Mouse (Mus musculus): ENCODE results near the gene Krtap9-1. TPM values are rescaled to one million over a fixed set of nuclear protein-coding genes. Genes with fewer than 3 reads are reported as not detected.
"Not testable (repeated sequence)": the region's sequence is repeated elsewhere in the genome, so short reads cannot be mapped to it uniquely, and the experiment has no call there.

Krtap9-1 gene
- not detected in 2 replicates for polyA plus RNA-seq (2014; fragmentation: Nextera tagmentation; extraction: Ambion mirVana)

- H3K4me3 ChIP-seq (ENCODE audit: low read length); H3K4me2 ChIP-seq (replicated peaks; ENCODE audit: low read depth, low read length); H3K27me3 ChIP-seq (ENCODE audit: control insufficient read depth, insufficient read depth, low read length); H3K36me3 ChIP-seq (ENCODE audit: control insufficient read depth, insufficient read depth, low read length); ATAC-seq (ENCODE audit: low FRiP score, low TSS enrichment); H3K9me3 ChIP-seq (ENCODE audit: control insufficient read depth, low read length); H3K9ac ChIP-seq (ENCODE audit: low read depth, low read length); H3K4me1 ChIP-seq (ENCODE audit: control insufficient read depth, insufficient read depth, low read length); H3K27ac ChIP-seq (ENCODE audit: low read depth, low read length): not testable (repeated sequence)
- WGBS, result 67% methylated on average over 1 of the region's 1 CpGs
Measured at GRCm38 (mm10) chr11:99873089-99873488, at the start of gene Krtap9-1. Krtap9-1 (plus strand) TSS chr11:99873389.

- WGBS, result 83% methylated on average over 1 of the region's 1 CpGs
- Histone ChIP-seq H3K27ac (ENCODE audit: low read depth, low read length) (no peak within 1 kb of the TSS), H3K4me1 (ENCODE audit: control insufficient read depth, insufficient read depth, low read length) (no peaks in the 10 kb centered on the region), H3K4me3 (ENCODE audit: low read length) (no peak within 1 kb of the TSS), H3K27me3 (ENCODE audit: control insufficient read depth, insufficient read depth, low read length) (no peaks in the 10 kb centered on the region), H3K9me3 (ENCODE audit: control insufficient read depth, low read length) (no peaks in the 10 kb centered on the region), H3K4me2 (replicated peaks; ENCODE audit: low read depth, low read length) (no peak within 1 kb of the TSS), H3K36me3 (ENCODE audit: control insufficient read depth, insufficient read depth, low read length) (no peaks in the 10 kb centered on the region), H3K9ac (ENCODE audit: low read depth, low read length) (no peak within 1 kb of the TSS)
- no peak for ATAC-seq (ENCODE audit: low FRiP score, low TSS enrichment)
Measured at GRCm38 (mm10) chr11:99837966-99838365, 35.2 kb upstream of the Krtap9-1 start, which contains the start of gene 2300003K06Rik. 2300003K06Rik (minus strand) TSS chr11:99838066.

GRCm38 (mm10) chr11:99842185-99842584 lies 31.0 kb upstream of the Krtap9-1 start:
- Histone ChIP-seq H3K9ac (ENCODE audit: low read depth, low read length) (no peak overlapping the region), H3K36me3 (ENCODE audit: control insufficient read depth, insufficient read depth, low read length) (no peaks in the 10 kb centered on the region), H3K27ac (ENCODE audit: low read depth, low read length) (no peak overlapping the region), H3K9me3 (ENCODE audit: control insufficient read depth, low read length) (no peaks in the 10 kb centered on the region), H3K4me2 (replicated peaks; ENCODE audit: low read depth, low read length) (no peak overlapping the region), H3K4me1 (ENCODE audit: control insufficient read depth, insufficient read depth, low read length) (no peaks in the 10 kb centered on the region), H3K27me3 (ENCODE audit: control insufficient read depth, insufficient read depth, low read length) (no peaks in the 10 kb centered on the region), H3K4me3 (ENCODE audit: low read length) (no peak overlapping the region)
- WGBS, result 28% methylated on average over 1 of the region's 1 CpGs
- ATAC-seq (ENCODE audit: low FRiP score, low TSS enrichment), result no peak

GRCm38 (mm10) chr11:99846746-99847145 lies 26.4 kb upstream of the Krtap9-1 start:
- H3K9ac ChIP-seq (ENCODE audit: low read depth, low read length), result no peak overlapping the region
- no peak overlapping the region for H3K27ac ChIP-seq (ENCODE audit: low read depth, low read length)
- 93% methylated on average over 2 of the region's 2 CpGs for WGBS
- H3K4me2 ChIP-seq (replicated peaks; ENCODE audit: low read depth, low read length), result no peak overlapping the region
- no peaks in the 10 kb centered on the region for H3K4me1 ChIP-seq (ENCODE audit: control insufficient read depth, insufficient read depth, low read length)
- H3K27me3 ChIP-seq (ENCODE audit: control insufficient read depth, insufficient read depth, low read length), result no peaks in the 10 kb centered on the region
- no peaks in the 10 kb centered on the region for H3K36me3 ChIP-seq (ENCODE audit: control insufficient read depth, insufficient read depth, low read length)
- H3K9me3 ChIP-seq (ENCODE audit: control insufficient read depth, low read length), result no peaks in the 10 kb centered on the region
- no peak for ATAC-seq (ENCODE audit: low FRiP score, low TSS enrichment)
- no peak overlapping the region for H3K4me3 ChIP-seq (ENCODE audit: low read length)

GRCm38 (mm10) chr11:99851508-99851907 lies 21.7 kb upstream of the Krtap9-1 start, which contains the start of gene Krtap4-16:
Krtap4-16 (minus strand) TSS chr11:99851608.
- Histone ChIP-seq H3K9me3 (ENCODE audit: control insufficient read depth, low read length) (no peaks in the 10 kb centered on the region), H3K9ac (ENCODE audit: low read depth, low read length) (no peak within 1 kb of the TSS), H3K27ac (ENCODE audit: low read depth, low read length) (no peak within 1 kb of the TSS), H3K27me3 (ENCODE audit: control insufficient read depth, insufficient read depth, low read length) (no peaks in the 10 kb centered on the region), H3K4me2 (replicated peaks; ENCODE audit: low read depth, low read length) (no peak within 1 kb of the TSS), H3K4me1 (ENCODE audit: control insufficient read depth, insufficient read depth, low read length) (no peaks in the 10 kb centered on the region), H3K36me3 (ENCODE audit: control insufficient read depth, insufficient read depth, low read length) (no peaks in the 10 kb centered on the region), H3K4me3 (ENCODE audit: low read length) (no peak within 1 kb of the TSS)
- ATAC-seq (ENCODE audit: low FRiP score, low TSS enrichment), result no peak

- H3K27me3 ChIP-seq (ENCODE audit: control insufficient read depth, insufficient read depth, low read length), result no peaks in the 10 kb centered on the region
- H3K4me1 ChIP-seq (ENCODE audit: control insufficient read depth, insufficient read depth, low read length), result no peaks in the 10 kb centered on the region
- WGBS, result 56% methylated on average over 3 of the region's 3 CpGs
- ATAC-seq (ENCODE audit: low FRiP score, low TSS enrichment), result no peak
- no peaks in the 10 kb centered on the region for H3K9me3 ChIP-seq (ENCODE audit: control insufficient read depth, low read length)
- H3K4me2 ChIP-seq (replicated peaks; ENCODE audit: low read depth, low read length), result no peak overlapping the region
- H3K9ac ChIP-seq (ENCODE audit: low read depth, low read length), result no peak overlapping the region
- H3K27ac ChIP-seq (ENCODE audit: low read depth, low read length), result no peak overlapping the region
- H3K4me3 ChIP-seq (ENCODE audit: low read length), result no peak overlapping the region
- H3K36me3 ChIP-seq (ENCODE audit: control insufficient read depth, insufficient read depth, low read length), result no peaks in the 10 kb centered on the region
Measured at GRCm38 (mm10) chr11:99854121-99854520, 19.1 kb upstream of the Krtap9-1 start.

GRCm38 (mm10) chr11:99857617-99858016 lies 15.6 kb upstream of the Krtap9-1 start, which contains the start of gene Gm11568:
Gm11568 (plus strand) TSS chr11:99857917.
- WGBS, result 86% methylated on average over 2 of the region's 2 CpGs
- no peak within 1 kb of the TSS for H3K4me2 ChIP-seq (replicated peaks; ENCODE audit: low read depth, low read length)
- no peaks in the 10 kb centered on the region for H3K4me1 ChIP-seq (ENCODE audit: control insufficient read depth, insufficient read depth, low read length)
- no peaks in the 10 kb centered on the region for H3K36me3 ChIP-seq (ENCODE audit: control insufficient read depth, insufficient read depth, low read length)
- H3K4me3 ChIP-seq (ENCODE audit: low read length), result no peak within 1 kb of the TSS
- H3K9me3 ChIP-seq (ENCODE audit: control insufficient read depth, low read length), result no peaks in the 10 kb centered on the region
- no peak within 1 kb of the TSS for H3K9ac ChIP-seq (ENCODE audit: low read depth, low read length)
- H3K27ac ChIP-seq (ENCODE audit: low read depth, low read length), result no peak within 1 kb of the TSS
- H3K27me3 ChIP-seq (ENCODE audit: control insufficient read depth, insufficient read depth, low read length), result no peaks in the 10 kb centered on the region
- ATAC-seq (ENCODE audit: low FRiP score, low TSS enrichment), result no peak

- no peak for ATAC-seq (ENCODE audit: low FRiP score, low TSS enrichment)
- Histone ChIP-seq H3K4me1 (ENCODE audit: control insufficient read depth, insufficient read depth, low read length) (no peaks in the 10 kb centered on the region), H3K27me3 (ENCODE audit: control insufficient read depth, insufficient read depth, low read length) (no peaks in the 10 kb centered on the region), H3K4me3 (ENCODE audit: low read length) (no peak overlapping the region), H3K9ac (ENCODE audit: low read depth, low read length) (no peak overlapping the region), H3K36me3 (ENCODE audit: control insufficient read depth, insufficient read depth, low read length) (no peaks in the 10 kb centered on the region), H3K27ac (ENCODE audit: low read depth, low read length) (no peak overlapping the region), H3K9me3 (ENCODE audit: control insufficient read depth, low read length) (no peaks in the 10 kb centered on the region), H3K4me2 (replicated peaks; ENCODE audit: low read depth, low read length) (no peak overlapping the region)
- 92% methylated on average over 2 of the region's 2 CpGs for WGBS
Measured at GRCm38 (mm10) chr11:99858761-99859160, 14.4 kb upstream of the Krtap9-1 start.

GRCm38 (mm10) chr11:99864176-99864575 lies 9.0 kb upstream of the Krtap9-1 start, which contains the start of gene Gm11559:
Gm11559 (plus strand) TSS chr11:99864476.
- not testable (repeated sequence) for H3K4me3 ChIP-seq (ENCODE audit: low read length); H3K4me2 ChIP-seq (replicated peaks; ENCODE audit: low read depth, low read length)

More at GRCm38 (mm10) chr11:99864176-99864575, 9.0 kb upstream of the Krtap9-1 start, which contains the start of gene Gm11559:
- not testable (repeated sequence) for H3K9ac ChIP-seq (ENCODE audit: low read depth, low read length); H3K4me1 ChIP-seq (ENCODE audit: control insufficient read depth, insufficient read depth, low read length); ATAC-seq (ENCODE audit: low FRiP score, low TSS enrichment); H3K27me3 ChIP-seq (ENCODE audit: control insufficient read depth, insufficient read depth, low read length); H3K36me3 ChIP-seq (ENCODE audit: control insufficient read depth, insufficient read depth, low read length); H3K9me3 ChIP-seq (ENCODE audit: control insufficient read depth, low read length); H3K27ac ChIP-seq (ENCODE audit: low read depth, low read length)
- WGBS, result 74% methylated on average over 1 of the region's 1 CpGs
